Mouse (Mus musculus) WW6 (cell line): ENCODE results near the gene Car14.
"Not testable (repeated sequence)": the region's sequence is repeated elsewhere in the genome, so short reads cannot be mapped to it uniquely, and the experiment has no call there.

Experiments used
- DNase-seq: peaks from one replicate; pipeline ENCODE4 v3.0.0-alpha.2; 2013; ENCODE audit warnings: low read depth, low spot score

Car14 gene

GRCm38 (mm10) chr3:95904568-95904967 is at the start of gene Car14:
Car14 (minus strand) TSS chr3:95904691.
- DNase-seq = no peak

DNA sequence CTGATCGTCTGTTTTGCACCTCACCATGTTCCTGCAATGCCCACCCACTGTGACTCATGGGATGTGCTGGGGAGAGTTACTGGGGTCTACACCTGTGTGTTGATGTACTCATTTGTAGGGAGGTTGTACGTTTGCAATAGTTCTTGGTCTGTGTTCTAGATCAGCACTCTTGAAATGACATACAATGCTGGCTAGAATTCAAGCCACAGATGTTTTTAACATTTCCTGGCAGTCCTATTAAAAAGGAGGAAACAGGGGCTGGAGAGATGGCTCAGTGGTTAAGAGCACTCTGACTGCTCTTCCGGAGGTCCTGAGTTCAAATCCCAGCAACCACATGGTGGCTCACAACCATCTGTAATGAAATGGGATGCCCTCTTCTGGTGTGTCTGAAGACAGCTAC is 49.0 kb upstream of the Car14 start:
- DNase-seq = no peak

DNA sequence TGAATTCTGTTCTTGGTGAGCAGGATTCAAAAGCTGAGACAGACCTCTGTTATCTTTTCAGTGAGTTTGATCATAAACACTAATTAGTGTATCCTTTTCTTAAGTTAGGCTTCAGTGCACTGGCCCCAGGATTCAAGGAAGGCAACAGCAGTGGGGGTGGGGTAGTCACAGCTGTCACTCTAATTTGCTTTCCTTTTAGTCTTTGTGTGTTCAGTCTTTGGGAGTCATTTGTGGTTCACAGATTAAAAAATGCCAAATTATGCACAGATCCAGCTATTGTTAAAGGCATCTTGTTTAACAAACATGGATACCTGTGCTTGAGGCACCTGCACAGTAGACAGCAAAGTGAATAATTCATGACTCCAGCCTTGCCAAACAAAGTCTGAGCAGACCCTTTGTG is 48.5 kb upstream of the Car14 start:
- no peak for DNase-seq

DNA sequence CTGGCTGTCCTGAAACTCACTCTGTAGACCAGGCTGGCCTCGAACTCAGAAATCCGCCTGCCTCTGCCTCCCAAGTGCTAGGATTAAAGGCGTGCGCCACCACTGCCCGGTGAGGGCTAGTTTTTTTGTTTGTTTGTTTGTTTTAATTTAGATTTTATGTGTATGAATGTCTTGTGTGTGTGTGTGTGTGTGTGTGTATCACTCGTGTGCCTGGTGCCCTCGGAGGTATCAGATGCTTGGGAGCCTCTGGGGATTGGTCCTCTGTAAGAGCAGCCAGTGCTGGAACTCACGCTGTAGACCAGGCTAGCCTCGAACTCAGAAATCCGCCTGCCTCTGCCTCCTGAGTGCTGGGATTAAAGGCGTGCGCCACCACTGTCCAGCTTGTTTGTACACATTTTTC is 47.1 kb upstream of the Car14 start:
- DNase-seq = not testable (repeated sequence)

GRCm38 (mm10) chr3:95950763-95951551 is 46.5 kb upstream of the Car14 start:
- DNase-seq = peak; percentile 80

DNA sequence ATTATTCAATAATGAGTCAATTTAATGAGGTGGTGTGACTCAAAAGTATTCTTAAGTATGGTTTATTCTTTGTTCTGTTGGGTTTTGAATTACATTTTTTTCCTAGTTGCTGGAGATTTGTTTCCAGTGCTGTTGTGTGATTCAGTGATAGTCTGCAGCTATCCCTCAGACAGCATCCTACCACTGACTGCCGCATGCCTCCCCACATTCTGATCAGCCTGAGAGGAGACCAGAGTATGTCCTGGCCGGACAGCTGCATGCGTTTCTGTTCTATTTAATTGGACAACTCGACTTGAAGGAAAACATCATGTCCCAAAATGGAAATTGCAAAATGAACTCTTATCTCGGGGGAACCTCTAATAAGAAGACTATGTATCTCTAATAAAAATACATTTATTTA is 43.8 kb upstream of the Car14 start:
- no peak for DNase-seq

DNA sequence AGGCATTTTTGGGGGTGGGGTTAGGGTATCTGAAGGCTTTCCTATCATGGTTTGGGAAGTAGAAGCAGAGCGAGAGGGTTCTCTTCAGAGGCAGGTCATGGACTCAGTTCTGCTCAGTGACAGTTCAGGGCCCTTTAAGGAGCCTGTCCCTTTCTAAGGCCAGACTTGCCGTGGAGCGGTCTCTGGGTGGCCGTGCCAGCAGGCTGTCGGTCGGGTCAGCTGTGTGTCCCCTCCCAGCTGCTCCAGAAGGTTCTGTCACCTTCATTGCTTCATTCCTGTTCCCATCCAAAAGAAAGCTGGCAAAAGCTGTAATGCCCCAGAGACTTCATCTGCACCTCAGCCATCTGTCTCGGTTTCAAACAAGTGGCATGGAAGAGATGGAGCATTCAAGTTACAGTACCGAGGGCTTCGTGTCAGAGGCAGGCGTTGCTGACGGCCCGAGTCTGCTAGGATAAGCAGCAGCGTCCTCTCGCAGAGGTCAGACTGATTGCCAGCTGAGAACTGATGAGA is 41.3 kb upstream of the Car14 start:
- DNase-seq = no peak

DNA sequence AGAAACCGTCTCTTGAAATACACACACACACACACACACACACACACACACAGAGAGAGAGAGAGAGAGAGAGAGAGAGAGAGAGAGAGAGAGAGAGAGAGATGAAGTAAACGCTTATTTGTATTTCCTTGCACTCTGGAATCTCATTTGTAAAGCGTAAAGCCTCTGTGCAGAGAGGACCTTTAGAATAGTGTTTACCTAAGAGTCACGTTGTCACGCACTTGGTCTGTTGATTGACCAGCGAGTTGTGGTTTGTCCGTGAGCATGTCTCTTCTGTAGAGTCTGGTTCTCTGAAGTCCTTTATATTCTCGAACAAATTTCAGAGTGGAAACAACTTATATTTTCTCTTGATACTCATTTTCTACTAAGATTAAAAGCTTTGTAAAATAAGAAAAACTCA is 40.3 kb upstream of the Car14 start:
- no peak for DNase-seq

GRCm38 (mm10) chr3:95943226-95943625 is 38.7 kb upstream of the Car14 start:
- no peak for DNase-seq

DNA sequence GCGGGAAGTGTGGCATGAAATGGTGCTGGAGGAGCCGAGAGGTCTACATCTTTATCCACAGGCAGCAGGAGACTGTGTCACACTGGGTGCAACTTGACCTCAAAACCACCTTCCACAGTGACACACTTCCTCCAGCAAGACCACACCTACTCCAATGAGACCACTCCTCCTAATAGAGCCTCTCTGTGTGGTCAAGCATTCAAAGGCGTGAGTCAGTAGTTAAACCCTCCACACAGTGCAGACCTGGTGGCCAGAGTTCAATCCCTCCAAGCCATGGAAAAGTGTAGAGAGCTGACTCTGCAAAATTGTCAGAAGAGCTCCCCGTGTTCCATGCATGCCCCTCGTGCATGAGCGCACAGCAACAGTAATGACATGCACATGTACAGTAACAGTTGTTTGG is 38.3 kb upstream of the Car14 start:
- DNase-seq = no peak

- no peak for DNase-seq
These were observed 34.3 kb upstream of the Car14 start for GRCm38 (mm10) chr3:95938835-95939234.

DNA sequence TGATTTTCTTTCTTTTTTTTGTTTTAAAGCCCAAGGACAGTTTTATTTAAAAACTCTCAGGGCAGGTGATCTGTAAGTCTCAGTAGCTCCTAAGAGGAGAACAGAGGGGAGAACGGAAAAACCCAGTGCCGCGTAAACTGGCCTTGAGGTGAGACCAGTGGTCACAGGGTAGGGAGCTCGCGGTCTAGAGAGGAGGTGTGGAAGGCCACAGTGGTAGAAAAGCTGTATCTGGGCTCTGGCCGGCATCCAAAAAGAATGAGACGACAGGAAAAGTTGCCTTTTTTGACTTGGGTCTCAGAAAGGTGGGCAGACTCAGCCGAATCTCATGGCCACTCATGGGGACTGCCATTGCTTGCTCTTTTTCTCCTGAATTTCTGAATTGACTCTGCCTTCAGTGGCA is 33.7 kb upstream of the Car14 start:
- DNase-seq = no peak

DNA sequence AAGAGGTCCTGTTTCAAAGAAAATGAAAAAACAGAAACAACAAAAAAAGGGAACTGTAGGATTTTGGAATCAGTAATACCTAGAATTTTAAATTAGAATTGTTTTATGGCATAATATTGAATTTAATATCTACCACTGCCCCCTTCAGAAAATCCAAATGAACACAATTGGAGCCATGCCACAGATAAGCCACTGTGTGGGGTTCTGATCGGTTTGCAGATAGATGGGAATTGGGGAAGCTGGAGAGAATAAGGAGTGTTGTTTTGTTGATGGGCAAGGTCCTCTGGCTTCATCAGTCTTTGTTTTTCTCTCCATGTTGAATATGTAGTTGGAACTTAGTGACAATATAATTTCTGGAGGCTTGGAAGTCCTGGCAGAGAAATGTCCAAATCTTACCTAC is 30.0 kb upstream of the Car14 start:
- DNase-seq = no peak

DNA sequence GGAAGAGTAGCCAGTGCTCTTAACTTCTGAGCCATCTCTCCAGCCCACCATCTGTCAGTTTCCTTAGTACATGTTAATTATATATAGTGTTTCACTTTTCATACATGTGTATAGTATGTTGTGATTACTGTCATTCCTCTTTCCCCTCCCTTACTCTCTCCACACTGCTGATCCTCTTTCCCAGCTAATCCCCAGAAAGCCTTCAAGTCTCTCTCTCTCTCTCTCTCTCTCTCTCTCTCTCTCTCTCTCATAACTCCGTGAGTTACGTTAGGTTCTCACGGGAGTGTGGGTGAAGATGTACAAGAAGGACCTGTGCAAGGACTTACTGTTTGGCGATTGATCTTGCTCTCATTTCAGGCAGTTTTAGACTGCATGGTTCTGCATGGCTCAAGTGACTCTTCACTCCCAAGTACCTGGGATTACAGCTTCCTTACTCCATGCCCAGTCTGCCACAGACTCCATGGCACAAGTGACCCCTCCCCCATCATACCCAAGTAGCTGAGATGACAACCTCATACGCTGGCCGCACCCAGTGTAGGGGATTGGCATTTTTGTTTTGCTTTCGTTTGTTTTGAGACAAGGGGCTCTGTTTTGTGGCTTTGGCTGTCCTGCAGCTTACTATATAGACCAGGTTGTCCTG is 28.7 kb upstream of the Car14 start:
- DNase-seq = no peak

GRCm38 (mm10) chr3:95932566-95932965 is 28.1 kb upstream of the Car14 start:
- DNase-seq = no peak

GRCm38 (mm10) chr3:95932157-95932556 is 27.7 kb upstream of the Car14 start:
- DNase-seq = no peak

GRCm38 (mm10) chr3:95931471-95931870 is 27.0 kb upstream of the Car14 start:
- DNase-seq = no peak

- DNase-seq = no peak
These were observed 25.9 kb upstream of the Car14 start for GRCm38 (mm10) chr3:95930471-95930789.

- DNase-seq = no peak
These were observed 25.3 kb upstream of the Car14 start for GRCm38 (mm10) chr3:95929581-95930470.

DNA sequence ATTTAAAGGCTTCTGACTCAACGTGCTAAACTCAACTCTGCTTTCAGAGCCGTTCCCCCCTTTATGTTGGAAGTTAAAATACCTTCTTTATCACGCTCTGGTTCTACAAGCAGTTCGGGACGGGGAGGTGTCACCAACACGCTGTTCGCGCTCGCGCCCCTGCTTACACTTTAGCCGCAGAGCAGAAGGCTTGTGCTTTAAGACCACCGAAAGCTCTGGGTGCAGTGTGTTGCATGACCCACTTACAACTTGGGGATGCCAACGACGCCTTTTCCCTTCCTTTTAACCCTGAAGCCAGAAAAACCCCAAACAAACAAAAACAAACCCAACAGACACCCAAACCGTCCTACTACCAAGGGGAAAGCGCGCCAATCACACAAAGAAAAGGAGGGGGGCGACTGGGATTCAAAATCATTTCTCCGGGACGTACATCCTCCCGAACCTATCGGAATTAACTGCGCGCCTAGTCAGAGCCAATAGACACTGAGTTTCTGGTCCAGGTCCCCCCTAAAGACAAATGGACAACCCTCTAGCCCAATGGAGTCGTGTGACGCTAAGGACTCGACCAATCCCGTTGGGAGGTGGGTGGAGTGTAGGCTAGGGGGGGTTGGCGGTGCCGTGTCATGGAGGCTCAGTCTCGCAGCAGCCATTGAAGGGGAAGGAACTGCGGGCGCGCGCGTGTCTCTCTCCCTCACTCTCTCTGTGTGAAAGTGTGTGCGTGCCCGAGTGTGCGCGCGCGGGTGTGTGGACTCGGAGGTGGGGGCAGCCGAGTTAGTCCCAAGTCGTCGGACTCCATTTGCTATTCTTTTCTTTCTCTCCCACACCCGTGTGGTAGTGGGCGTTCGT is 24.4 kb upstream of the Car14 start, which contains the start of gene Anp32e:
Anp32e (plus strand) TSS at position 589 of the 846 bp plus-strand sequence.
- DNase-seq = peak; percentile 94

GRCm38 (mm10) chr3:95928261-95928657 is 23.8 kb upstream of the Car14 start:
- no peak for DNase-seq
